Mouse (Mus musculus) embryo, embryonic 9.5 days (tissue): Measurements from ENCODE around the gene Irx5.
A peak's percentile ranks its signal among the peaks of the same experiment; 100 is the strongest.

Experiments
- DNase-seq: peaks from one replicate; pipeline ENCODE4 v3.0.0-alpha.2; 2017; ENCODE audit errors: extremely low spot score

Gene Irx5

DNA sequence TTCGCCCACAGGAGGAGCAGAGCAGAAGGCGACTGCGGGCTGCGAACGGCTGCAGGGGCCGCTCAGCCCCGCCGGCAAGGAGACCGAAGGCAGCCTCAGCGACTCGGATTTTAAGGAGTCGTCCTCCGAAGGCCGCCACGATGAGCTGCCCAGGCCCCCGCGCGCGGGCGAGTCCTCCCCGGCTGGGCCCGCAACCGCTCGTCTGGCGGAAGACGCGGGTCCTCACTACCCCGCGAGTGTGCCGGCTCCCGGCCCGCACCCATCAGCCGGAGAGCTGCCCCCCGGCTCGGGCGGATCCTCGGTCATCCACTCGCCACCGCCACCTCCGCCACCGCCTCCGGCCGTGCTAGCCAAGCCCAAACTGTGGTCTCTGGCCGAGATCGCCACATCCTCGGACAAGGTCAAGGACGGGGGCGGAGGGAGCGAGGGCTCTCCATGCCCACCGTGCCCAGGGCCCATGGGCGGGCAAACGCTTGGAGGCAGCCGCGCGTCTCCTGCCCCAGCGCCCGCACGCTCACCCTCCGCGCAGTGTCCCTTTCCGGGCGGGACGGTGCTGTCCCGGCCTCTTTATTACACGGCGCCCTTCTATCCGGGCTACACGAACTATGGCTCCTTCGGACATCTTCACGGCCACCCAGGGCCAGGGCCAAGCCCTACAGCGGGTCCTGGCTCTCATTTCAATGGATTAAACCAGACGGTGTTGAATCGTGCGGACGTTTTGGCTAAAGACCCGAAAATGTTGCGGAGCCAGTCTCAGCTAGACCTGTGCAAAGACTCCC lies 2.8 kb downstream of the Irx5 start:
- peak; percentile 74 for DNase-seq

DNA sequence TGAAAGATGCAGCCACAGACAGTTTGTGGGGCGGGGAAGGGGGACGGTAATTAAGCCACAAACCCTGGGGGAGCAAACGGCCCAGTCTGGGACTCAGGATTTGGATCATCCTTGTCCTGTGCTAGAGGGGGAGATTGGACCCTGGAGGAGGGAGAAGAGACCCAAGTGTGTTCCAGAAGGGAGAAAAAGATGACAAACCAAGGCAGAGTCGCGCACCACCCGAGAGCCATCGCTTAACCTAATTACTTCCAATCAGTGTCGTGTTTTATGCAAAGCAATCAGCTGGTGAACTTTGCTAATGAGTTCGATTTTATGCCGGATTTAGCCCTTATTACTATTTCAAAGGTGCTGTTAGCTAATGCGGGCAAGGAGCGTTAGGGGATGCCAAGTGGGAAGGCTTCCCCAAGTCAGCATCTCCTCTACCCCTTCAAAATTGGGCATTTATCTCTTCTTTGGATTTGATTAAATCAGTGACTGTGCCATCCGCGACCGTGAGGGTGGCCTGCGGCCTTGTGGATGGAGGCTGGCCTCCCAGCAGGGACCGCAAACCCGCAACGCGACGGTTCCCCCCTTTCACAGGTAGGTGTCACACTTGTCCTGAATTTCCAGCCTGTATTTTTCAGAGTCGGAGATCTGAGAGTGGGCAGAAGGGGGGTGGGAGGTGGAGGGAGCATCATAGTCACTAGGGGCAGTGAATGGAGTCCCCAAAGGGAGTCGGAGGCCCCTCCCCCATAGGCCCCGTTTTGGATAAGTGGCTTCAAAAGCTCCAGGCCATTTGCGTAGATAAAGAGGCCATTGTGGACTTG lies 4.3 kb downstream of the Irx5 start:
- peak; percentile 87 for DNase-seq

DNA sequence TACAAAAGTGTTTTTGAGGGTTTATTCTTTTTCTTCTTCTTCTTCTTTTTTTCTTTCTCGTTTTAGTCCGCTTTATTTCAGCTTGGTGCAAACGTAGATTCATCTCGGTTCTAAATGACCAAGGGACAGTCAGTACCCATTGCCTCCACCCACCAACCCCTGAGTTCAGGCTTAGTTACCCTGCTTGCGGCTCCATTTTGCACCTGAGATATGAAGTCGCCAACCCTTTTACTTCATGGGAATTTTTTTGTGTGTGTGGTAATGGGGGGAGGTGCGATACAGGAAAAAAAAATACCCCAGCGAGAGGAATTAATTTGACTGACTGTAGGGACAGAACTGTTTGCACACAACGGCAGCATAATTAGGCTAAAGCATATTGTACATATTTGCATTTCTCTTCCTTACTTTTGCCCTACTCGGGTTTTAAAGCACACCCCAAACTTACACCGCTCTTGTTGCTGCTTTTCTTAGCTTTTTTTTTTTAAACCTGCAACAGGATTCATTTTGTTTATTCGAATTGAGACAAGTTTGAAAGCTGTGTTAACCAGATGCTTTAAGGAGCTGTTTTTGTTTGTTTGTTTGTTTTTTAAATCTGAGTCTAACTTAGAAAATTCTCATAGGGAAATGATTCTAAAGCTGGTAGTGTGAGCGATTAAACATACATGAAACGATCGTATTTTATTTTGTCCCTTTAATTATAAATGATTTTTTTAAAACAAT lies 5.1 kb downstream of the Irx5 start:
- no peak for DNase-seq

DNA sequence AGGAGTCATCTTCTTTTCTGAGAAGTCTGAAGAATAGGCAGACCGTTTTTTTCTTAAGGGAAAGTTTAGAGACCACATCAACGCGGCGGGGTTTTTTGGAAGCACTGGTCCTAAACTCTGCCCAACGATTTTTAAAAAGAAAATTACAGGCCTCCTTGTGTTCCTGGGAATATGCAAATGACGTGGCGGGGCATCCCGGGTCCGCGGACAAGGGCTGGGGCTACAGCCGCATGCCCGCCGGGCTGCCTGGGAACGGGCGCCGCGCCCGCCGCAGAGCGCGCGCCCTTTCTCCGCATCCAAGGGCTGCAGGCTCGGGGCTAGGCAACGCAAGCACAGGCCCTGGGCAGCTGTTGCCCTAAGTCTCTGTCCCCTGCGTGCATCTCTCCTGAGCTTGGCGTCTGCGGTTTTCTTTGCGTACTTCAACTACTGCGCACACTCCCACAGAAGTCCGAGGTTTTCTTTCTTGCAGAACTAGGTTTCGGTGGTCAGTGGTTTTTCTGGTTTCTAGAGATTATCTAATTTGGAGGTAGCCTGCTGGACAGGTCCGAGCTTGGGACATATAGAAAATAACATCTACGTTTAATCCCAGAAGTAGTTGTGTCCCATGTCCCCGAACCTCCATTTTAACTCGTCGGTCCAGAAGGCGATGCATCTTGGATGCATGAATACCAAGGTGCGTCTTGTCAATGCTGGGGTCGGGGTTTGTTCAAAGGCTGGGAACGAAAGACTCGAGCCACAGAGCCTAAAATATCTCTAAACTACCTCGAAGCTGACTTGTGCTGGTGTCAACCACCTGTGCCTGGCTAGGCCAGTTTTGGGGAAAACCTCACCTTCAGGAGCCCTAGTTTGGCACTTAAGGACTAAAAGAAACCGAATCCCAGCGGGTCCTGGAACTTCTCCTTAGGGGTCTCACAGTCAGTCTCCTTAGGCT lies 6.1 kb downstream of the Irx5 start:
- peak; percentile 66 for DNase-seq

DNA sequence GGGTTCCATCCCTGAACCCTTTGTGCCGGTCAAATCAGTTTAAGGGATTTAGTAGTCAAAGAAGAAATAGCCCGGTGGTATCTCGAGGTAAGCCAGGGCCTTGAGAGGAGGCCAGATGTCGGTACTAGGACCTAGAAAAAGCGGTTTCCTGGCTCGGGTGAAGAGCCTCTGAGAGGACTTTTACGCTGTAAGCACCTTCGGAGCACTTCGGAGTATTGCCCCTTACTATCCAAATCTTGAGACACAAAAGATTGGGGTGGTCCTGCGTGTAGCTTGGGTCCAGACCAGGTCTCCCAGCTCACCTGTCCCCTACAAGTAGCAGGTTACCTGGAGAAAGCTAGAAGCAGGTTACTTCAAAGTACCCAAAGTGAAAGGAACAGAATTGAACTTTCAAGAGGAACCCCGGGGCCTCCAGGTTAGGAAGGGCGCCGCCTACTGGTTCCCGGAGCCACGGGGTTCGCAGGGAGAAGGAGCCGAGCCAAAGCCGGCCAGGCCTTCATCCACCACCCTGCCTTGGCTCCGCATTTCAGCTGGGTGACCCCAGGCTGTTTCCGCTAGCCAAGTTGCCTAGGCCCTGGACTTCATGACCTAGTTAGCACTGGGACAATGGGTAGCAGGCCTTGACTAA lies 6.8 kb downstream of the Irx5 start:
- DNase-seq = peak; percentile 83

DNA sequence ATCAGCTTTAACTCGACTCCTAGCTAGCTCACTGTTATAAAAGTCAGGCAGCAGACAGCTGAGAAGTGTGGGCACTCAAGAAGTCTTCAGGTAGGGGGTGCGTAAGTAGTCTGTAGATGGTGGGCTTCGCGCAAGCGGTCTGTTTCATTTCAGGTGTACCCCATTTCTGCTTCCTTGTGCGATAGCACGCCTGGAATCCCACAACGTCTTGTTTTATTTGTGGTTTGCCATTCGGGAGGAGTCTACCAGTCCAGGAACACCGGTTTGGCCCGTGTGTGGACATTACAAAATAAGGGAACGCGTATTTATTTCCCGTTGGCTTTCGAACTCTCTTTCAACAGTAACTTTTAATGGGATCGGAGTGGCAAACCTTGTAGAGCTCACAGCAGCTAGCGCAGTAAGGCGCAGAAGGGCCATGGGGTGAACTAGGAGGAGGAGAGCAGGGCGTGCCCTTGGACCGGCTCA lies 7.4 kb downstream of the Irx5 start:
- peak; percentile 64 for DNase-seq

DNA sequence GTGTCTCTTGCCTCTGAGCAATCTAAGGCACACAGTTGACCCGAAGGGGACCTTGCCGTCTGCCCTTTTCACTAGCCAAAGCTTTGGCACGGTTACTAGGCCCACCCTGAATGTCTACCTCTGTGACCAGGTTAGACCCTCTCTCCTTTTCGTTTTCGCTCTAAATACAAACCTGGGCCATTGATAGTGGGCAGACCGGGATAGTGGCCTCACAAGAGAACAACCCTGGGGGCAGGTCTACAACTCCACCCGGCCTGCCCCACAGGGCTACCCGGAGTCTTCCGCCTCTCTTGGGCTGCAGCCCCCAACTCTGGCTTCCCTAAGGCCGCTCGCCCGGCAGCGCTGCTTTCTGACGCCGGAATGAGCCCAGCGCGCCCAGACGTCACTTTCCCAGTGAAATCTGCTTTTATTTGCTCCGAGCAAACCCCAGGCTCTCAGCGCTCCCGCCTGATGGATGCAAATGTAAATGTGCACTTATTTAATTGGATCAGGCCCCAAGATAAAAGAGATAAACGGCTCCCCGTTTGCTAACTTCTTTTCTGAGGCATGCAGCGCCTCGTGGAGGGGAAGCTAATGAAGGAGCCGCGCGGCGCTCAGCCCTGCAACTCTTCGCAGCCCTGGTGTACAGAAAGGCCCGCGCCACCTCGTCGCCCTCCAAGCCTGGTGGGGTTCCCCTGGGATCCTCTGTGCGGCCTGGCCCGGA lies 8.0 kb downstream of the Irx5 start:
- DNase-seq = peak; percentile 66

DNA sequence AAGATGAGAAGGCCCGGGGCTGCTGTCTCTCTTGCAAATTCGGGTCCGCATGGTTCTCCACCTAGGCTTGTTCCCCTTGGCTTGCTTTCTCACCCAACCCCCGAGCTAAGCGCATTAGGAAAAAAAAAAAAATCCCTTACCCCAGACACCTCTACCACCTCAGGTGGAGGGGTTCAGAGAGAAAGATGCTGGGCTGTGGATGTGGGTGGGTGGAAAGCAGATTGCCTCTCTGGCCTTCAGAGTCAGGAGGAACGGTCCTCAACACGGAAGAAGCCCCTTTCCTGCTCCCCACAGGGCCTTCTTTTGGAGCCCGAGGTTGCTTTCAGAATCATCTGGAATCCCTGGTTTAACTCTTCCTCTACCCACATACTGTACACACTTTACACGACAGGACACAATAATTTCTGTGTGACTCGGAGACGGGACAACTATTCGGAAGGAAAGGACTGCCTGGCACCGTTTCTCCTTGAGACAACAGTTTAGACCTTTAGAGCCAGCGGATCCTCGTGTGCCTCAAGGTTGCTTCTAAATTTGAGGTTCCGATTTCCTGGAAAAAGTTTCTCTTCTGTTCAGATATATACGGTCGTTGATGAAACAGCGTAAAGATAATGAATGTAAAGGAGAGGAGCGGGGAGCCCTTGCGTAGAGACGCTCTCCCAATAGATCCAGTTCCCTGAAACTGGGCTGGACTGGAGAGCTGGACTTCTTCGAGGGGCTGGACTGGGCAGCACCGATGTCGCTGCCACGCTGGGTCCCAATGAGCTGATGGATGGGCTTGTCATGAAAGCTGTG lies 8.7 kb downstream of the Irx5 start:
- DNase-seq = peak; percentile 64

DNA sequence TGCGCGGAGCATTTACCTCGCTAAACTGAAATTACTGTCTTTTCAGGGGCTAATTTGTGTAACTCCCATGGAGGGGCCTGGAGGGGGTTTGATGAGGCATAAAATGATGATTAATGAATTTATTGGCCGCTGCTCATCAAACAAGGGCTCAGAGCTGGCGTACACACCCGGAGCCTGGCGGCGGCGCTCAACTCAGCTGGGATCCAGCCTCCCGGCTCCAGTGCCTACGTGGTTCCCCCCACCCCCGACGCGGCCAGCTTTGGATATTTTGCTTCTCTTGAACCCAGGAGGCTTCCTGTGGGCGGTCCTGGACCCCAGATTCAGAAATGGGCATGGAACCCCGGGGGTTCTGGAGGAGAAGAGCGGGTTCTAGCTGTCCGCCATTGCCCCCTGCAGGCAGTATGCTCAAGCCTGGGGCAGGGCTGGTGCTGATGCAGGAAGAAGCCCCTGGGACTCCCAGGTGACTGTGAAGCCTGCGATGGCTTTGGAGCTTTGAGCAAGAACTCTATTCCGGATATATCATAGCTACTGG lies 9.4 kb downstream of the Irx5 start:
- DNase-seq = no peak

DNA sequence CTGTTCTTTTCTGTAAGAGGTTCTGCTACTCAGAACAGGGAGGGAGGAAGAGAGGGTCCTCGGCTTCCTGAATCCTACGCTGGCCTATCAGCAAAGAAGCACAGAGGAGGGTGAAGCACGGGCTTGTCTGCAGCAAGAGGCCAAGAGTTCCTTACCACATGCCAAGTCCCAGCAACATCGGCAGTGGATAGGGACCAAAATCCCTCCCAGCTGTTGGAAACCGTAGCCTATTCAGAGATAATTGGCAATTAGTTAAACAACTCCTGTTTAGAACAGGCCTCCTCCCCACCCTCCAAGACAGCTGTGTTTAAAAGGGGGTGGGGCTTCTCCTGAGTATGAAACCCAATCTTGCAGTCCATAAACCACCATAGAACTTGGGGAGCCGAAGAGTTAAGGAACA lies 22.1 kb downstream of the Irx5 start:
- no peak for DNase-seq

DNA sequence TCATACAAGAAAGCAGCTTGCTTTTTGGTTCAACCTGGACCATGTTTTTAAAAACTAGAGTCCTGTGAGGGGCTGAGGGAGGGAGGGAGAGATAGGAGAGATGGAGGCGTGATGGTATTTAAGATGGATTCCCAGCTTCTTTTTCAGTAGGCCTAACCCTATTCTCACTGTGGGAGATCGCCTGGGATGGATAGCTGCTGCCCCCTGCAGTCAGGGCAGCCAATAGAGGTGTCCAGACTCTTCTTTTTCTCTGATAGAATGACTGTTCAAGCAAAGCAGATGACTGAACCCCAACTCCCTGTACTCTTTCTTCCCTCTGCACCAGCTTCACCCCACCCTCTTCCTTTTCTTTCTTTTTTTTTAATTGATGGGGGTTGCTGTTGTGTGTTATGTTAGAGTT lies 23.1 kb downstream of the Irx5 start:
- DNase-seq = no peak

DNA sequence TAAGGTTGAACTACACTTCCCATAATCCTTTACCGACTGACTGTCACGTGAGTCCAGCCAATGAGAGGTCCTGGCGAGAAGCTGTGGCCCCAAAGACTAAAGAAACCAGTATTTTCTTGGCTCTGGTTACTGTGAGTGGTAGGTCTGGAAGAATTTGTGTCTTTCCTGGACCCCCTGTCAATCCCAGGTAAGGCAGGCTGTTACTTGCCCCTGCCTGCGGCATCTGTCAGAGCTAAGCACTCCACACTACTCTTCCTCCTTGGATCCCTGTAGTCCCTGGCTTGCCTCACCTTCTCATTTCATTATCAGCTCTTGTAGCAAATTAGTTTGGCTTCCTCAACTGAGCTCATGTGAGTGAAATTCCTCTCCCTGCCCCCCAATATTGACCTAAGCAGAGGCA lies 30.5 kb downstream of the Irx5 start:
- DNase-seq = no peak

DNA sequence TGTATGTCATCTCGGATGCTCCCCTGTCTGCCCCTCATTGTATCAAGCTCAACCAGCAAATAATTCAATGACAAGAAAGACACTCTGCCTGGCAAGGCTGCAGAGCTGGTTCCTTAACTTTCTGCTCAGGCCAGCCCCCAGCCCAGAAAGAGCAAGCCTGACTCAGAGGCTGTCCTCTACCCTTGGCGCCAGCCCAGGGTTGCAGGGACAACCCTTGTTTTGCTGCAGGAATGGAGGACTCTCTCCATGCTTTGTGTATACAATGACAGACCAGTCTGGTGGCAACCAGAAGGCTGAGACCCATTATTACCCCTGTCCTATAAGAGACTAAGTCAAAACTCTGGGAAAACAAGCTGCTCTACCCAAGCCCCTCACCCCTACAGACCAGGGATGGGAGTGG lies 46.8 kb downstream of the Irx5 start:
- no peak for DNase-seq

DNA sequence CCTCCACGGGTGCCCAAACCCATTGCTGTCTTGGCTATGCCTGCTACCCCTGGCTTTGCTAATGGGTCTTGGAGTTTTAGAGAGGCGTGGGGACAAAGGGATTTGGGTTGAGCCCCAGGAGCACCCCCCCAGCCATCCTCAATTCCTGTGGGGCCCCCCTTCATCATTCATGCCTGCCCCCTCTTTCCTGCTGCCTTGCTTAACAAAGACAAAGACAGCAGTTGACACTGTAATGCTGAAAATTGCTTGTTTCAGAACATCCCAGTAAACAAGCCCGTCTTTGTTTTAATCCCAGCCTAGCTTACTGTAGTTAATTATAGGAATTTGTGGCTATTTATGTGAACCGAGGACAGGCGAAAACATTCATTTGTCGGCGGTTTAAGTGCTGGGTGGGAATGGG lies 50.7 kb downstream of the Irx5 start:
- DNase-seq = no peak

DNA sequence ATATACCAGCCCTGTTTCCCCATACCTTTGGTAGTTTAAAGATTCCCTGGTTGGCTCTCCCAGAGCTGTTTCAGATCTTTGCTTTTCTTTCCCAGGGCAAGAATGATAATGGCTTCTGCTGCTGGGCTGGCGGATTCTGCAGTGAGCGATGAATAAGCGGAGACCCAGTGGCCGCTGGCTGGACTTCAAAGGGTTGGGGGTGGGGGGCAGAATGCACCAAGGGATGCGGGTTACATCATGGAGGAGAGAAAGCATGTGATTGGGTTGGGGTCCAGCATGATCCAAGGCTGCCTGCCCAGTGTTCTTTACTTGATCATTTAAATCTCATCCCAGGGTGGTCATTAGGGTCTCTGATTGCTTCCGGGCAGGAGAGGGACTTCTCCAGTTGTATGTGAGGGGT lies 56.2 kb downstream of the Irx5 start:
- no peak for DNase-seq

DNA sequence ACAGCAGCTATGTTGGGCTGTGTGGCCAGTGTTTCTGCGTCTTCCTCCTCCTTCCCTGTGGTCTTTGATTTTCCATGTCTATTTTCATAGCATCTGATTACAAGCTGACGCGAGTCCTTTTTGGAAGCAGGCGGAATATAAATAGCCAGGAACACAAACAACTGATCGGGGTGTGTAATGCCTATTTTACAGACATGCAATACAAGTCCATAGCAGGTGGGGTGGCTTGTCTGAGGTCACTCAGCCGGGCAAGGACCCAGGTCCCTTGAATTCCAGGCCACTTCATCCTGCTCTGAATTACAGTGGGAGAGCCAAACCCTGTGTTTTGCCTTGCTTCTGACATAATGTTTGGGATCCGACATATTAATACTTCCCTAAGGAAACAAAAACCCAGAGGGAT lies 63.2 kb downstream of the Irx5 start:
- DNase-seq = no peak
